ENCODE assay signal across 14 mouse cellular contexts in the genomic region with DNA sequence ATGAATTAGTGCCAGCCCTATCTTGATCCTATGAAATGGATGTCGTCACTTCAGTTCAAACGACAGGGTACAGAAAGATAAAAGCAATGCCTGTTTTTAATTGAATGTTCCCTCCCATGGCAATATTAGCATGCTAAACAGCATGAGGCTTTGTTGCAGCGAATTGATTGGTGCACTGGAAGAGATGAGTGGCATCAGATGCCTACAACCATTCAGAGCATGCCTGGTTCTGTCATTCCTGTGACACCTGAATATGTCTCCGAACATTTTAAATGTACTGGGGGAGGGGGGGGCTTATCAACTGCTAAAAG.
"Had no signal": no experiment of that assay in that cellular context is flagged by ENCODE, and none has a peak within 500 bp of the region (broad histone marks: within the 10 kb centered on the region; RNA-seq: fewer than 3 reads in every experiment).

No protein-coding gene starts in this region.

- DNase-seq: kidney, adult 2 months; kidney, postnatal 25 days; liver, postnatal 0 days; lung, embryonic 14.5 days; thymus, adult 18-20 months; thymus, postnatal 36 days had no signal

- H3K4me1 ChIP-seq: limb, embryonic 10.5 days; limb, embryonic 13.5 days had no signal

- H3K36me3 ChIP-seq: limb, embryonic 10.5 days; limb, embryonic 13.5 days had no signal

- H3K27me3 ChIP-seq: limb, embryonic 13.5 days had no signal

- H3K9me3 ChIP-seq: limb, embryonic 10.5 days; limb, embryonic 13.5 days had no signal

- H3K4me3 ChIP-seq: limb, embryonic 10.5 days; limb, embryonic 13.5 days had no signal

- H3K4me2 ChIP-seq: limb, embryonic 13.5 days; lung, embryonic 14.5 days had no signal

- H3K9ac ChIP-seq: limb, embryonic 13.5 days; liver, embryonic 14.5 days; liver, postnatal 0 days; lung, embryonic 14.5 days had no signal

- ATAC-seq: intestine, postnatal 0 days; lung, postnatal 0 days; midbrain, embryonic 16.5 days had no signal

- H3K27ac ChIP-seq: kidney, postnatal 0 days; limb, embryonic 10.5 days; limb, embryonic 13.5 days; liver, embryonic 14.5 days; macrophage had no signal
